Mouse (Mus musculus): ENCODE data around the gene Grik4. TPM values are rescaled to one million over a fixed set of nuclear protein-coding genes. Genes with fewer than 3 reads are reported as not detected.

Gene Grik4
- total and polyA plus RNA-seq, 3 experiments, result not detected

GRCm38 (mm10) chr9:42745982-42746381, 198.3 kb downstream of the Grik4 start:
- no peaks in the 10 kb centered on the region for H3K36me3 ChIP-seq (replicated peaks in 1 of 2; ENCODE audit: control insufficient read depth in 1 of 2, insufficient read depth in 1 of 2, low read length in 1 of 2)
- TF ChIP-seq CHD1 (IDR thresholded peaks at IDR 0.05; ENCODE audit: low read depth, low read length) (no peak), POLR2AphosphoS2 (IDR thresholded peaks at IDR 0.05; ENCODE audit: low read depth, low read length) (no peak), JUN (IDR thresholded peaks at IDR 0.05; ENCODE audit: insufficient read depth, low read depth, low read length) (no peak), MEF2A (IDR thresholded peaks at IDR 0.05; ENCODE audit: borderline replicate concordance, low read depth, low read length) (no peak), JUND (conservative IDR thresholded peaks at IDR 0.05; ENCODE audit: low read depth, low read length) (no peak), SMC3 (IDR thresholded peaks at IDR 0.05; ENCODE audit: low read depth, low read length) (no peak), NELFE (IDR thresholded peaks at IDR 0.05; ENCODE audit: low read depth, low read length) (no peak), SIN3A (IDR thresholded peaks at IDR 0.05; ENCODE audit: low read length) (no peak), RCOR1 (conservative IDR thresholded peaks at IDR 0.05; ENCODE audit: low read depth, low read length) (no peak), TBP (conservative IDR thresholded peaks at IDR 0.05; ENCODE audit: low read depth, low read length) (no peak), KAT2A (IDR thresholded peaks at IDR 0.05; ENCODE audit: insufficient replicate concordance, low read length) (no peak), POLR2A (IDR thresholded peaks at IDR 0.05; ENCODE audit: low read depth, low read length) (no peak), IRF4 (IDR thresholded peaks at IDR 0.05; ENCODE audit: low read depth, low read length) (no peak), CTCF (conservative IDR thresholded peaks at IDR 0.05 in 1 of 2, IDR thresholded peaks at IDR 0.05 in 1 of 2; ENCODE audit: low read depth in 2 of 2, low read length in 2 of 2) (no peak)
- H3K27me3 ChIP-seq (replicated peaks), result peaks cover 58% of the 10 kb centered on the region
- dilution Hi-C loops (cut with MboI; ENCODE audit: extremely low pct_ligation_motif_present, extremely low pct_unique_long_range_greater_than_20kb, low sequenced_read_pairs) (no loop called here), in situ Hi-C loops (cut with MboI; ENCODE audit: low pct_ligation_motif_present, low pct_unique_long_range_greater_than_20kb, low sequenced_read_pairs) (no loop called here)
- H3K9ac ChIP-seq (ENCODE audit: insufficient read depth, low read depth), result no peak overlapping the region
- H3K9me3 ChIP-seq (replicated peaks; ENCODE audit: low read length), result peaks cover 4% of the 10 kb centered on the region
- H3K4me2 ChIP-seq (ENCODE audit: insufficient read depth, low read depth, poor library complexity, severe bottlenecking), result no peak overlapping the region
- no peaks in the 10 kb centered on the region for H3K79me2 ChIP-seq (replicated peaks; ENCODE audit: control insufficient read depth, extremely low read depth, insufficient read depth, poor library complexity, severe bottlenecking)
- no peak overlapping the region for H3K27ac ChIP-seq (ENCODE audit: insufficient read depth, low read depth)
- no peaks in the 10 kb centered on the region for H3K4me1 ChIP-seq (ENCODE audit: control insufficient read depth in 1 of 2, insufficient read depth in 2 of 2)
- no peak for DNase-seq (ENCODE audit: extremely low read depth)
- no peak overlapping the region for H3K4me3 ChIP-seq (replicated peaks in 1 of 3; ENCODE audit: low read depth in 2 of 3, low read length in 2 of 3, poor library complexity in 1 of 3)

- Histone ChIP-seq H3K27ac (ENCODE audit: insufficient read depth, low read depth) (no peak overlapping the region), H3K4me1 (ENCODE audit: control insufficient read depth in 1 of 2, insufficient read depth in 2 of 2) (no peaks in the 10 kb centered on the region), H3K9me3 (replicated peaks; ENCODE audit: low read length) (peaks cover 3% of the 10 kb centered on the region), H3K79me2 (replicated peaks; ENCODE audit: control insufficient read depth, extremely low read depth, insufficient read depth, poor library complexity, severe bottlenecking) (no peaks in the 10 kb centered on the region), H3K9ac (ENCODE audit: insufficient read depth, low read depth) (no peak overlapping the region), H3K4me3 (replicated peaks in 1 of 3; ENCODE audit: low read depth in 2 of 3, low read length in 2 of 3, poor library complexity in 1 of 3) (no peak overlapping the region), H3K36me3 (replicated peaks in 1 of 2; ENCODE audit: control insufficient read depth in 1 of 2, insufficient read depth in 1 of 2, low read length in 1 of 2) (no peaks in the 10 kb centered on the region), H3K27me3 (replicated peaks) (peaks cover 55% of the 10 kb centered on the region), H3K4me2 (ENCODE audit: insufficient read depth, low read depth, poor library complexity, severe bottlenecking) (no peak overlapping the region)
- DNase-seq (ENCODE audit: extremely low read depth), result no peak
- dilution Hi-C loops (cut with MboI; ENCODE audit: extremely low pct_ligation_motif_present, extremely low pct_unique_long_range_greater_than_20kb, low sequenced_read_pairs) (no loop called here), in situ Hi-C loops (cut with MboI; ENCODE audit: low pct_ligation_motif_present, low pct_unique_long_range_greater_than_20kb, low sequenced_read_pairs) (no loop called here)
- TF ChIP-seq BHLHE40 (IDR thresholded peaks at IDR 0.05; ENCODE audit: low read depth, low read length) (no peak), ZNF384 (IDR thresholded peaks at IDR 0.05; ENCODE audit: low read depth, low read length) (no peak), MAX (IDR thresholded peaks at IDR 0.05; ENCODE audit: low read length) (no peak), JUND (conservative IDR thresholded peaks at IDR 0.05; ENCODE audit: low read depth, low read length) (no peak), USF2 (conservative IDR thresholded peaks at IDR 0.05; ENCODE audit: low read depth, low read length) (no peak)
These were observed 201.9 kb downstream of the Grik4 start for GRCm38 (mm10) chr9:42742385-42742784.

All from CH12.LX (cell line).